Mouse (Mus musculus) lung, postnatal 0 days (tissue): ENCODE measurements at regions not wholly inside any gene's neighbourhood (a gene's known extent, or its start where the extent isn't known, plus 50 kb on each side); places are given as distances from the start of the nearest gene placed in this dataset.

Experiments
- ATAC-seq: fragments of 200-750 bp; cut with Nextera tagmentation; 2 replicates; pipeline ENCODE4 v1.8.0; 2017; ENCODE audit warnings: moderate library complexity
- DNase-seq: peaks from one replicate; pipeline ENCODE4 v3.0.0-alpha.2; 2016; ENCODE audit warnings: low spot score
- H3K27ac ChIP-seq: fragments of 300-500 bp; sonication (generic); 2 replicates; pipeline ENCODE4 v1.5.1; 2014; ENCODE audit warnings: antibody characterized with exemption, mild to moderate bottlenecking, low read length, mixed read lengths
- H3K27me3 ChIP-seq: fragments of 300-500 bp; sonication (generic); replicated peaks from 2 replicates; pipeline ENCODE4 v1.6.1; 2014; ENCODE audit warnings: low read length, mixed read lengths; ENCODE audit not compliant: insufficient read depth
- H3K36me3 ChIP-seq: fragments of 300-500 bp; sonication (generic); 2 replicates; pipeline ENCODE4 v1.6.1; 2014; ENCODE audit warnings: low read length, mixed read lengths; ENCODE audit not compliant: insufficient read depth
- H3K4me1 ChIP-seq: fragments of 300-500 bp; sonication (generic); 2 replicates; pipeline ENCODE4 v1.6.1; 2014; ENCODE audit warnings: antibody characterized with exemption, low read depth, low read length, mixed read lengths; ENCODE audit not compliant: insufficient read depth
- H3K4me2 ChIP-seq: fragments of 300-500 bp; sonication (generic); replicated peaks from 2 replicates; pipeline ENCODE4 v1.6.1; 2014; ENCODE audit warnings: low read depth, mild to moderate bottlenecking, low read length, moderate library complexity, mixed read lengths
- H3K4me3 ChIP-seq: fragments of 300-500 bp; sonication (generic); 2 replicates; pipeline ENCODE4 v1.5.1; 2014; ENCODE audit warnings: low read depth, low read length
- H3K9ac ChIP-seq: fragments of 300-500 bp; sonication (generic); replicated peaks from 2 replicates; pipeline ENCODE4 v1.6.1; 2014; ENCODE audit warnings: low read depth, mild to moderate bottlenecking
- H3K9me3 ChIP-seq: fragments of 300-500 bp; sonication (generic); 2 replicates; pipeline ENCODE4 v1.6.1; 2016; ENCODE audit warnings: low read length, mixed read lengths
- CTCF ChIP-seq: IDR thresholded peaks from 2 replicates; pipeline ENCODE4 v1.5.1; 2016; ENCODE audit warnings: antibody characterized with exemption, mild to moderate bottlenecking
- EP300 ChIP-seq: IDR thresholded peaks from 2 replicates; pipeline ENCODE4 v1.6.1; 2016; ENCODE audit warnings: antibody characterized with exemption, mild to moderate bottlenecking, control low read depth
- WGBS: fragments of 180-500 bp; shearing (Covaris S2); extraction: QIAGEN DNeasy Blood & Tissue Kit; methylation state at CpG from one replicate; pipeline ENCODE4 v1.1.7; 2014; 5-methylcytosine and 5-hydroxymethylcytosine counted together

DNA sequence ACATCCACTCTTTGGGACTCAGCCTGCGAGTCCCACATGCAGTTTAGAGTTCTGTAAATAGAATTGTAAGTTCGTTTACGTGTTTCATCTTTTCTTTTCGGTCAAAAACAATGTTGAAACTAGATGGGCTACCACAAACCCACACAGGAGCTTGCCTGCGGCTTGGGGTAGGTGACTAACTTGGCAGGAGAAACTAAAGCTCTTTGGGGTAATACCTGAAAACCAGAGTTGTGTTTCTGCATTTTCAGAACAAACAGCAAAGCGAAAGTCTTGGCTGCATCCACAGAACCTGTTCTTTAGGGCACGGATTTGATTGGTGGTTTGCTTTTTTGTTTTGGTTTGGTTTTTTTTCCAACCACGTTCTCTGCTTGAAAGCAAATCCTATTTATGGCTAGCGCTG, 264.0 kb downstream of the Zfp704 start:
- Histone ChIP-seq H3K27me3 (no peaks in the 10 kb centered on the region), H3K4me1 (peaks cover 9% of the 10 kb centered on the region; the same call in 1 of the 2 replicates), H3K9me3 (no peaks in the 10 kb centered on the region), H3K4me3 (peak overlapping the region; percentile 49; the same call in 1 of the 2 replicates), H3K36me3 (no peaks in the 10 kb centered on the region), H3K4me2 (peak overlapping the region; percentile 87; the same call in 1 of the 2 replicates), H3K27ac (no peak overlapping the region), H3K9ac (no peak overlapping the region)
- WGBS: 55% methylated on average over 9 of the region's 9 CpGs
- TF ChIP-seq CTCF (no peak), EP300 (no peak)
- no peak for DNase-seq
- no peak for ATAC-seq

GRCm38 (mm10) chr3:9343586-9343985, 266.3 kb downstream of the Zfp704 start:
- TF ChIP-seq EP300: no peak
- no peak for TF ChIP-seq CTCF
- peaks cover 12% of the 10 kb centered on the region; the same call in 1 of the 2 replicates for H3K4me1 ChIP-seq
- H3K9me3 ChIP-seq: no peaks in the 10 kb centered on the region
- WGBS: 12% methylated on average over 4 of the region's 4 CpGs
- H3K27me3 ChIP-seq: no peaks in the 10 kb centered on the region
- H3K4me3 ChIP-seq: no peak overlapping the region
- no peak overlapping the region for H3K9ac ChIP-seq
- ATAC-seq (no peak), DNase-seq (no peak)
- H3K4me2 ChIP-seq: no peak overlapping the region
- H3K36me3 ChIP-seq: no peaks in the 10 kb centered on the region
- H3K27ac ChIP-seq: no peak overlapping the region

DNA sequence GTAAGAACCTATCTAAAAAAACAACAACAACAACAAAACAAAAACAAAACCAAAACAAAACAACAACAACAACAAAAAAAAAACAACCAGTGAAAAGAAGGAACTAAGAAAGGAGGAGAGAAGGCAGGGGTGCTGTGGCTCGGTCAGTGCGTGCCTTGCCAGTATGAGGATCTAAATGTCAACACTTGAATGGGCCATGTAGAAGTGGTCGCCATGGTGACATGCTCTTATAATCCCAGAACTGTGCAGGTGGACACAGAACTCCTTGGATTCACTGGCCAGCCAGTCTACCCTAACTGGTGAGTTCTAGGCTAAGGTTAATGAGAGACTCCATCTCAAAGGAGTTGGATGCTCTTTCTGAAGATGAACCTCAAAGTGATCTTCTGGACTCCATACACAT, 267.7 kb downstream of the Zfp704 start:
- Histone ChIP-seq H3K27ac (no peak overlapping the region), H3K4me3 (no peak overlapping the region), H3K36me3 (no peaks in the 10 kb centered on the region), H3K4me1 (peaks cover 6% of the 10 kb centered on the region; the same call in 1 of the 2 replicates), H3K27me3 (no peaks in the 10 kb centered on the region), H3K4me2 (no peak overlapping the region), H3K9ac (no peak overlapping the region), H3K9me3 (no peaks in the 10 kb centered on the region)
- DNase-seq: peak; percentile 35
- 49% methylated on average over 3 of the region's 3 CpGs for WGBS
- peak; percentile 60; the same call in 1 of the 2 replicates for ATAC-seq
- TF ChIP-seq CTCF: no peak
- no peak for TF ChIP-seq EP300

- no peak overlapping the region for H3K4me2 ChIP-seq
- peak; percentile 21 for DNase-seq
- 44% methylated on average over 5 of the region's 5 CpGs for WGBS
- H3K27me3 ChIP-seq: no peaks in the 10 kb centered on the region
- no peak overlapping the region for H3K9ac ChIP-seq
- no peaks in the 10 kb centered on the region for H3K36me3 ChIP-seq
- H3K4me1 ChIP-seq: peaks cover 5% of the 10 kb centered on the region; the same call in 1 of the 2 replicates
- H3K9me3 ChIP-seq: no peaks in the 10 kb centered on the region
- H3K4me3 ChIP-seq: no peak overlapping the region
- no peak for ATAC-seq
- TF ChIP-seq CTCF: no peak
- no peak for TF ChIP-seq EP300
- H3K27ac ChIP-seq: no peak overlapping the region
Measured at GRCm38 (mm10) chr3:9341657-9342056, 268.2 kb downstream of the Zfp704 start.

GRCm38 (mm10) chr3:9341244-9341643, 268.6 kb downstream of the Zfp704 start:
- Histone ChIP-seq H3K4me1 (peaks cover 5% of the 10 kb centered on the region; the same call in 1 of the 2 replicates), H3K4me3 (no peak overlapping the region), H3K27ac (no peak overlapping the region), H3K27me3 (no peaks in the 10 kb centered on the region), H3K4me2 (peak overlapping the region; percentile 53; the same call in 1 of the 2 replicates), H3K36me3 (no peaks in the 10 kb centered on the region), H3K9me3 (no peaks in the 10 kb centered on the region), H3K9ac (no peak overlapping the region)
- no peak for DNase-seq
- TF ChIP-seq CTCF (no peak), EP300 (no peak)
- no peak for ATAC-seq
- WGBS: 44% methylated on average over 4 of the region's 4 CpGs

GRCm38 (mm10) chr3:9340788-9341187, 269.1 kb downstream of the Zfp704 start:
- Histone ChIP-seq H3K4me2 (peak overlapping the region; percentile 53), H3K9ac (no peak overlapping the region), H3K9me3 (no peaks in the 10 kb centered on the region), H3K36me3 (no peaks in the 10 kb centered on the region), H3K27me3 (no peaks in the 10 kb centered on the region), H3K4me3 (no peak overlapping the region), H3K4me1 (peaks cover 5% of the 10 kb centered on the region; the same call in 1 of the 2 replicates), H3K27ac (no peak overlapping the region)
- 4% methylated on average over 15 of the region's 15 CpGs for WGBS
- TF ChIP-seq CTCF (no peak), EP300 (no peak)
- DNase-seq: peak; percentile 60
- peak; percentile 75 for ATAC-seq

- H3K4me1 ChIP-seq: peaks cover 5% of the 10 kb centered on the region; the same call in 1 of the 2 replicates
- 26% methylated on average over 4 of the region's 4 CpGs for WGBS
- H3K9me3 ChIP-seq: no peaks in the 10 kb centered on the region
- H3K27ac ChIP-seq: no peak overlapping the region
- no peak for TF ChIP-seq EP300
- TF ChIP-seq CTCF: no peak; the same call in 1 of the 2 replicates
- H3K4me3 ChIP-seq: no peak overlapping the region
- H3K9ac ChIP-seq: no peak overlapping the region
- ATAC-seq (no peak), DNase-seq (peak; percentile 10)
- no peaks in the 10 kb centered on the region for H3K27me3 ChIP-seq
- no peaks in the 10 kb centered on the region for H3K36me3 ChIP-seq
- H3K4me2 ChIP-seq: peak overlapping the region; percentile 53
Measured at GRCm38 (mm10) chr3:9340344-9340743, 269.5 kb downstream of the Zfp704 start.
